In genomic region chr12:78332107-78332506, GRCm38 (mm10) we compare ENCODE assay signal across 9 mouse cellular contexts.
DNase-seq lines count a peak whose midpoint lies in the region; ATAC-seq and TF ChIP-seq lines count a peak whose summit lies in the region.
"Had no signal": no experiment of that assay in that cellular context is flagged by ENCODE, and none has a peak within 500 bp of the region (broad histone marks: within the 10 kb centered on the region; RNA-seq: fewer than 3 reads in every experiment).

No protein-coding gene starts in this region.

- H3K36me3 ChIP-seq in forebrain, embryonic 12.5 days (replicated peaks) = no peaks in the 10 kb centered on the region
- no peaks in the 10 kb centered on the region for H3K36me3 ChIP-seq in midbrain, postnatal 0 days (ENCODE audit: insufficient read depth, low read length)
- H3K36me3 ChIP-seq: heart, embryonic 15.5 days had no signal

- no peak overlapping the region for H3K27ac ChIP-seq in forebrain, embryonic 12.5 days
- H3K27ac ChIP-seq in midbrain, postnatal 0 days (ENCODE audit: low read depth, low read length) = no peak overlapping the region
- H3K27ac ChIP-seq: heart, embryonic 15.5 days had no signal

- intact Hi-C loops in left cerebral cortex, postnatal 10 days (cut with DNase I) = no loop called here

- H3K9ac ChIP-seq in forebrain, embryonic 12.5 days = no peak overlapping the region
- H3K9ac ChIP-seq in midbrain, postnatal 0 days (replicated peaks; ENCODE audit: low read length, poor library complexity, severe bottlenecking) = no peak overlapping the region
- H3K9ac ChIP-seq: heart, embryonic 15.5 days had no signal

- H3K4me1 ChIP-seq in forebrain, embryonic 12.5 days = no peaks in the 10 kb centered on the region
- H3K4me1 ChIP-seq in midbrain, postnatal 0 days (ENCODE audit: insufficient read depth, low read length) = no peaks in the 10 kb centered on the region
- H3K4me1 ChIP-seq: heart, embryonic 15.5 days had no signal

- no peak overlapping the region for H3K4me2 ChIP-seq in forebrain, embryonic 12.5 days
- H3K4me2 ChIP-seq in midbrain, postnatal 0 days (ENCODE audit: low read depth, low read length, poor library complexity, severe bottlenecking) = no peak overlapping the region
- H3K4me2 ChIP-seq: heart, embryonic 15.5 days had no signal

- H3K9me3 ChIP-seq in forebrain, embryonic 12.5 days = no peaks in the 10 kb centered on the region
- H3K9me3 ChIP-seq in midbrain, postnatal 0 days (ENCODE audit: low read length) = no peaks in the 10 kb centered on the region
- H3K9me3 ChIP-seq: heart, embryonic 15.5 days had no signal

- no peaks in the 10 kb centered on the region for H3K27me3 ChIP-seq in forebrain, embryonic 12.5 days
- H3K27me3 ChIP-seq in midbrain, postnatal 0 days (ENCODE audit: insufficient read depth, low read length) = no peaks in the 10 kb centered on the region
- H3K27me3 ChIP-seq: heart, embryonic 15.5 days had no signal

- ATAC-seq in cerebellum, adult (ENCODE audit: insufficient number of reproducible peaks, low FRiP score, low TSS enrichment) = peak; percentile 56; the same call in 1 of the 2 replicates
- ATAC-seq in forebrain, embryonic 12.5 days (ENCODE audit: low FRiP score) = peak; percentile 69; the same call in 1 of the 2 replicates
- ATAC-seq in midbrain, postnatal 0 days (ENCODE audit: low FRiP score) = no peak

- peak; percentile 42 to 48 for DNase-seq in B cell, adult 2 months
- peak; percentile 58 for DNase-seq in ES-CJ7 (ENCODE audit: low read depth, low spot score)
- DNase-seq in hindlimb bud, embryonic 11.5 days (ENCODE audit: extremely low spot score, low read depth, low spot score) = peak; percentile 30
- peak; percentile 56 to 59 for DNase-seq in left cerebral cortex, postnatal 10 days (ENCODE audit: extremely low spot score in 1 of 2, low spot score in 2 of 2)
- peak; percentile 87 for DNase-seq in midbrain, postnatal 0 days (ENCODE audit: low spot score)
- DNase-seq in spleen, adult 12 weeks (ENCODE audit: low spot score) = no peak

- WGBS in forebrain, embryonic 12.5 days = 71% methylated on average over 3 of the region's 3 CpGs
- 63% methylated on average over 3 of the region's 3 CpGs for WGBS in midbrain, postnatal 0 days

- no peak overlapping the region for H3K4me3 ChIP-seq in forebrain, embryonic 12.5 days (replicated peaks)
- H3K4me3 ChIP-seq in midbrain, postnatal 0 days (ENCODE audit: low read depth, low read length) = no peak overlapping the region
- H3K4me3 ChIP-seq: heart, embryonic 15.5 days had no signal

- peak; percentile 83 for TF ChIP-seq CTCF in midbrain, postnatal 0 days (IDR thresholded peaks at IDR 0.05)
